Mouse (Mus musculus): ENCODE measurements at regions not wholly inside any gene's neighbourhood (a gene's known extent, or its start where the extent isn't known, plus 50 kb on each side); places are given as distances from the start of the nearest gene placed in this dataset.

DNA sequence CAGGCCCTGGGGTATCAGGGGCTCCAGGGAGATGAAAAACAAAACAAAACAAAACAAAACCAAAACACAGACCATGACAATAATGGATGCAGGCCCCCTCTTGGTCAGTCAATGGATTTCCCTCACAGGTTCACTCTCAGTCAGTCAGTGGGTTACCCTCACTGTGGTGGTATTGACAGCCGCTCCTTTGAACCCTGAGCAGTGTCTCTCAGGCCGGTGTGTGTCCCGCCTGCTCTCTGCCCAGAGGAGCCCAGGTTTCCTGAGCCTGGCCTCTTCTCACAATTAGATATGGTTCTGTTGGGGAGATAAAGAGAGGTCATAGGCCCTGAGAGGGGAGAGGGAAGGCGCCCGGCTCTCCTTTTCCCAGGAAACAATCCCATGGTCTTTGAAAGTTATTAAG lies 87.8 kb upstream of the Parp11 start:
- H3K4me3 ChIP-seq (ENCODE audit: low read depth, low read length): no peak overlapping the region
- H3K27me3 ChIP-seq (ENCODE audit: insufficient read depth, low read length): no peaks in the 10 kb centered on the region
- WGBS (ENCODE audit: insufficient replicate concordance): 38% methylated on average over 5 of the region's 5 CpGs
- H3K4me1 ChIP-seq (ENCODE audit: insufficient read depth): peaks cover 2% of the 10 kb centered on the region; the same call in 1 of the 2 replicates
- H3K9ac ChIP-seq (replicated peaks): no peak overlapping the region
- no peaks in the 10 kb centered on the region for H3K36me3 ChIP-seq (replicated peaks; ENCODE audit: insufficient read depth, low read length)
- TF ChIP-seq EP300 (IDR thresholded peaks at IDR 0.05; ENCODE audit: low read depth): no peak
- no peak for TF ChIP-seq CTCF (IDR thresholded peaks at IDR 0.05; ENCODE audit: low read depth)
- no peaks in the 10 kb centered on the region for H3K9me3 ChIP-seq (ENCODE audit: low read length)
- DNase-seq (no peak), ATAC-seq (no peak)
- no peak overlapping the region for H3K4me2 ChIP-seq (ENCODE audit: low read depth, low read length)
- no peak overlapping the region for H3K27ac ChIP-seq (ENCODE audit: low read depth)

DNA sequence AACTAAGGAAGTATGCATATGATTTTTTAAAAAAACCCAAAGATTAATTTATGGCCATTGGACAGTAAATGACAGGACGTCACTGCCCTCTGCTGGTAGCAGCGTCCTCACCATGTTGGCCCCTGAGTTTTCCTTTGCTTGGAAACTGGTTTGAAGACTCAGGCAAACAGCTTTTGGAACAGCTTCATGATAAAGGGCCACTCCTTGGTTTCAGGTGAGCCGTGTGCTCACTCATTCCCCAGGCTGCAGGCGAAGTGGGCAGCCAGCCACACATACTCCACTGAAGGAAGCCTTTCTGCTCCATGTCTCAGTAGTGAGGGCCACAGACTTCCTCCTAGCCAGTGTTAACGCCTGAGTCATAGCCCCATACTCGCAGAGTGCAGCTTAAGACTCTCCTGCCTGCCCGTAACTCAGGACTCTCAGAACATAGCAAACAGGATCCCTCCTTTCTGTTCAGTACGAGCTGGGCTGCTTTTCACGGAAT lies 87.2 kb upstream of the Parp11 start:
- DNase-seq: peak; percentile 83
- no peak overlapping the region for H3K27ac ChIP-seq (ENCODE audit: low read depth)

DNA sequence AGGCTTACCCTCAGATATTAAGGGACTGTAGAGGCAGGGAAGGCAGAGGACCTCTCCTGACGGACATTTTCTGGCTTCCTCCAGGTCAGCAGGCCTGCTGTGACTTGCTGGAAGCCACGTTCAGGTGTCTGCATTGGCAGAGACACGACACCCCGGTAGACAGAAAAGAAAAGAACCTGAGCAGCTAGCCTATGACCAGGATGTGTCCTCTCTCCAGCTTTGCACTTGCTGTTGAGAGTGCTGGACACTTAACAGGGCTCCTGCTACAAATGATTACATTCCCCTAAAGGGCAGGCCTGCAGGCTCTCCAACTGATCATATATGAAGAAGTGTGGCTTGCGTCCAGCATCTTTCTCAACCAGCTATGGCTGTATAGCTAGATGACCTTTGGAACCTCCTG lies 84.5 kb upstream of the Parp11 start:
- H3K27ac ChIP-seq (ENCODE audit: low read depth): no peak overlapping the region
- H3K9me3 ChIP-seq (ENCODE audit: low read length): no peaks in the 10 kb centered on the region
- no peaks in the 10 kb centered on the region for H3K27me3 ChIP-seq (ENCODE audit: insufficient read depth, low read length)
- no peak for DNase-seq
- 76% methylated on average over 5 of the region's 5 CpGs for WGBS (ENCODE audit: insufficient replicate concordance)
- ATAC-seq: no peak
- no peak overlapping the region for H3K4me2 ChIP-seq (ENCODE audit: low read depth, low read length)
- TF ChIP-seq EP300 (IDR thresholded peaks at IDR 0.05; ENCODE audit: low read depth) (no peak), CTCF (IDR thresholded peaks at IDR 0.05; ENCODE audit: low read depth) (no peak)
- no peaks in the 10 kb centered on the region for H3K36me3 ChIP-seq (replicated peaks; ENCODE audit: insufficient read depth, low read length)
- no peak overlapping the region for H3K4me3 ChIP-seq (ENCODE audit: low read depth, low read length)
- H3K4me1 ChIP-seq (ENCODE audit: insufficient read depth): peaks cover 2% of the 10 kb centered on the region; the same call in 1 of the 2 replicates
- no peak overlapping the region for H3K9ac ChIP-seq (replicated peaks)

More for the DNA sequence above, 87.2 kb upstream of the Parp11 start:
- ATAC-seq: peak; percentile 62
- Histone ChIP-seq H3K4me1 (ENCODE audit: insufficient read depth) (peaks cover 2% of the 10 kb centered on the region; the same call in 1 of the 2 replicates), H3K4me2 (ENCODE audit: low read depth, low read length) (no peak overlapping the region), H3K9ac (replicated peaks) (no peak overlapping the region), H3K27me3 (ENCODE audit: insufficient read depth, low read length) (no peaks in the 10 kb centered on the region), H3K36me3 (replicated peaks; ENCODE audit: insufficient read depth, low read length) (no peaks in the 10 kb centered on the region), H3K4me3 (ENCODE audit: low read depth, low read length) (no peak overlapping the region), H3K9me3 (ENCODE audit: low read length) (no peaks in the 10 kb centered on the region)
- 22% methylated on average over 9 of the region's 9 CpGs for WGBS (ENCODE audit: insufficient replicate concordance)
- TF ChIP-seq EP300 (IDR thresholded peaks at IDR 0.05; ENCODE audit: low read depth) (no peak), CTCF (IDR thresholded peaks at IDR 0.05; ENCODE audit: low read depth) (peak; percentile 91)

DNA sequence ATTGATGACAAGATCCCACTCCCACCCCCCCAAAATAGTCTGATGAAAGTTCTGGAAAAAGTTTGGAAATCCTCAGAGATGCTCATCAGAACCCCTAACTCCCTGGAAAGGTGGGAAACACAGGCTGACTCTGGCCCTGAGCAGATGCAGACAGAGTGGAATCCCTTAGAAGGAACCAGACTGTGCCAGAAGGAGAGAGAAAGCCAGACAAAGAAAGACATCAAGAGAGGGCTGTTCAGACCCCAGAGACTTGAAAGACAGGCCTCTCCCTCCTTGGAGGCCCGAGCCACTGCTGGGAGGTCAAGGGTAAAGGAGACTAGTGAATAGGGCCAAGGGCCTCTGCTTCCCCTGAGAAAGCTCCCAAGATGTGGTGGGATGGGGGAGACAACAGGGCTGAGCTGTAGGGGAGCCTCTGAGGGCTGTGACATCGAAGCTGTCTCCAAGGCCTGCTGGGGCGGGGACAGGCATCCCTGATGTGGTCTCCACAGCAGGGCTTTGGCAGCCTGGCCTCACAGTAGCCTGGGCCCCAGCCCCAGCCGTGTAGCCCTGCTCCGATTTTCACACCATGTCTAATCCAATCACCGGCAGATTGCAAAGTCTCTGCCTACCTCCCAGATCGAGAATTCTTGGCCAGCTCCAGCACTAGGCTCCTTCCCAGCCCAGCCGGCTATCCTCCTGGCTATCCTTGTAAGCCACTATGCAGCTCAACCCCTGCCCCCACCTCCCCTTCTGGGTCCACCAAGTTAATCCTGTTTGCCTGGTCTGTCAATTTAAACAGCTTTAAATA lies 83.5 kb upstream of the Parp11 start:
- Histone ChIP-seq H3K27ac (ENCODE audit: low read depth) (no peak overlapping the region), H3K27me3 (ENCODE audit: insufficient read depth, low read length) (no peaks in the 10 kb centered on the region), H3K36me3 (replicated peaks; ENCODE audit: insufficient read depth, low read length) (no peaks in the 10 kb centered on the region), H3K4me2 (ENCODE audit: low read depth, low read length) (no peak overlapping the region), H3K4me3 (ENCODE audit: low read depth, low read length) (no peak overlapping the region), H3K9ac (replicated peaks) (no peak overlapping the region), H3K4me1 (ENCODE audit: insufficient read depth) (peaks cover 2% of the 10 kb centered on the region; the same call in 1 of the 2 replicates), H3K9me3 (ENCODE audit: low read length) (no peaks in the 10 kb centered on the region)
- WGBS (ENCODE audit: insufficient replicate concordance): 61% methylated on average over 8 of the region's 8 CpGs
- DNase-seq: peak; percentile 11
- no peak for ATAC-seq
- no peak for TF ChIP-seq EP300 (IDR thresholded peaks at IDR 0.05; ENCODE audit: low read depth)
- TF ChIP-seq CTCF (IDR thresholded peaks at IDR 0.05; ENCODE audit: low read depth): no peak

DNA sequence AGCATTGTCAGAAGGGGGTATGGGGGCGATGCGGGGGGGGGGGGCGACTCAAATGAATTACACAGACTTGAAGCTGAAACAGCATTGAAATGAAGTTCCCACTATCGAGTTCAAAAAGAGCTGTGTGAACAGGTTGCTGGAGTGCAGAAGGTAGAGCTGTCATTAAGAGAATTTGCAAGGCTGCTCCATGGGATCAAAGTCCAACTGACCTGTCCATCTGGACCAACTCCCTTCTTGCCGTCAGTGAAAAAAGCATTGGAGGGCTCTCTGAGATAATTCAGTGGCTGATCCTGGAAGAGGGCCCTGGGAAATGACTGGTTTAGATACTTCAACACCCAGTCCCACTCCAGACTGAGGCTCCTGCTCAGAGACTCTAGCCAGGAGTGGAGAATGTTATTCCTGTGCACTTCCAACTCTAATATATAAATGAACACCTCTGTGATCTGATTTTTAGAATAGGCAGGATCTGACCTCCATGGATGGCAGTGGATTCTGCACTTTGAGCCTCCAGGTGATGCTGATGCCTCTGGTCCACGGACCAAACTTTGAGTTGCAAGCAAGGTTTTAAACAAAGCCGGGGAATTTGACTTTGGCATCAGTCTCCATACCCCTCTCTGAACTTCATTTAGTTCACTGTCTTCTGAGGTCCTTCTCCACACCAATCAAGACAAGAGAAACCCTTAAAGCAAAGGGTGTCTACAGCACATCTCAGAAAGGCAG lies 82.6 kb upstream of the Parp11 start:
- TF ChIP-seq EP300 (IDR thresholded peaks at IDR 0.05; ENCODE audit: low read depth): no peak
- TF ChIP-seq CTCF (IDR thresholded peaks at IDR 0.05; ENCODE audit: low read depth): no peak
- no peak overlapping the region for H3K9ac ChIP-seq (replicated peaks)
- no peak for DNase-seq
- no peak overlapping the region for H3K4me3 ChIP-seq (ENCODE audit: low read depth, low read length)
- no peaks in the 10 kb centered on the region for H3K36me3 ChIP-seq (replicated peaks; ENCODE audit: insufficient read depth, low read length)
- ATAC-seq: no peak
- no peak overlapping the region for H3K27ac ChIP-seq (ENCODE audit: low read depth)
- H3K4me1 ChIP-seq (ENCODE audit: insufficient read depth): no peaks in the 10 kb centered on the region; the same call in 1 of the 2 replicates
- no peaks in the 10 kb centered on the region for H3K27me3 ChIP-seq (ENCODE audit: insufficient read depth, low read length)
- H3K4me2 ChIP-seq (ENCODE audit: low read depth, low read length): no peak overlapping the region
- H3K9me3 ChIP-seq (ENCODE audit: low read length): no peaks in the 10 kb centered on the region
- 55% methylated on average over 7 of the region's 7 CpGs for WGBS (ENCODE audit: insufficient replicate concordance)

DNA sequence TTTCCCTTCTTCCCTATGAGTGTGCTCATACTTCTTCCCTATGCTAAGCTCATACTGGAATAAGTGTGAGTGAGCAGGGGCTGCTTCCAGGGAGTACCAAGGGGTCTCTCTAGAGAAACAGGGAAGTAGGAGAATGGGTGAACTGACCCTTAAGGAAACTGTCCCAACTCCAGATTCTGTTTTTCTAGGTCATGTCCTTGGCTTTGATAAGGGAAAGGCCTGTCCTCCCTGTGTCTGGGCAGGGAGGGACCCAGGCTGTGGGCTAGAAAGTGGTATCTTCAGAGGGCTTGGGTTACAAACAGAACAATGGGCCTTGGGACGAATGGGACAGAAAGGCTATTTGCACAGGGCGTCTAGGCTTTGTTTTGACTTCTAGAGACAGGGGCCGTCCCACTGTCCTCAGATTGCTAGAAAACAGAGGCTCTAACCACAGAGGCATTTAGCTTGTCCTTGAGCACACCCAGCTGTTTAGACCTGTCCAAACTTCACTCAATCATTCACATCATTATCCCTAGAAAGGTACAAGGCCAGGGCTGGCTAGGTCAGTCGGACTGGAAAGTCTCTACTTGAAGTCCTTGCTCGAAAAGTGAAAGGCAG lies 82.0 kb upstream of the Parp11 start:
- WGBS (ENCODE audit: insufficient replicate concordance): 58% methylated on average over 5 of the region's 5 CpGs
- Histone ChIP-seq H3K27me3 (ENCODE audit: insufficient read depth, low read length) (no peaks in the 10 kb centered on the region), H3K36me3 (replicated peaks; ENCODE audit: insufficient read depth, low read length) (no peaks in the 10 kb centered on the region), H3K4me2 (ENCODE audit: low read depth, low read length) (no peak overlapping the region), H3K4me1 (ENCODE audit: insufficient read depth) (no peaks in the 10 kb centered on the region), H3K4me3 (ENCODE audit: low read depth, low read length) (no peak overlapping the region), H3K27ac (ENCODE audit: low read depth) (no peak overlapping the region), H3K9ac (replicated peaks) (no peak overlapping the region), H3K9me3 (ENCODE audit: low read length) (no peaks in the 10 kb centered on the region)
- TF ChIP-seq CTCF (IDR thresholded peaks at IDR 0.05; ENCODE audit: low read depth): no peak
- no peak for TF ChIP-seq EP300 (IDR thresholded peaks at IDR 0.05; ENCODE audit: low read depth)
- peak; percentile 4 for DNase-seq
- no peak for ATAC-seq

Data from liver, postnatal 0 days (tissue).